Mouse (Mus musculus): Measurements from ENCODE around the gene Iqcn. TPM values are rescaled to one million over a fixed set of nuclear protein-coding genes. Genes with fewer than 3 reads are reported as not detected.

Iqcn gene
- total and polyA plus RNA-seq, 3 experiments, result 0.06 TPM; not detected in 2

GRCm38 (mm10) chr8:70729808-70730475, 26.7 kb downstream of the Iqcn start:
- WGBS, result 5% methylated on average over 34 of the region's 34 CpGs
- TF ChIP-seq EP300 (IDR thresholded peaks at IDR 0.05; ENCODE audit: insufficient read depth, low read depth, low read length), result no peak
- peak; percentile 55 for TF ChIP-seq CTCF (IDR thresholded peaks at IDR 0.05)
- TF ChIP-seq POLR2A (IDR thresholded peaks at IDR 0.05; ENCODE audit: insufficient read depth, low read depth, low read length), result no peak
- intact Hi-C loops (cut with DNase I), result no loop called here
- Histone ChIP-seq H3K4me1 (ENCODE audit: control insufficient read depth, insufficient read depth, low read length) (no peaks in the 10 kb centered on the region), H3K27me3 (ENCODE audit: control insufficient read depth, insufficient read depth, low read length) (no peaks in the 10 kb centered on the region), H3K27ac (no peak overlapping the region), H3K36me3 (ENCODE audit: control insufficient read depth, insufficient read depth, low read length) (no peaks in the 10 kb centered on the region), H3K79me2 (replicated peaks; ENCODE audit: control insufficient read depth, insufficient read depth, low read length) (no peaks in the 10 kb centered on the region), H3K9ac (ENCODE audit: low read depth, low read length) (no peak overlapping the region), H3K4me3 (peak overlapping the region; percentile 8; the same call in 1 of the 2 replicates)
- DNase-seq, result peak; percentile 25 to 33

DNA sequence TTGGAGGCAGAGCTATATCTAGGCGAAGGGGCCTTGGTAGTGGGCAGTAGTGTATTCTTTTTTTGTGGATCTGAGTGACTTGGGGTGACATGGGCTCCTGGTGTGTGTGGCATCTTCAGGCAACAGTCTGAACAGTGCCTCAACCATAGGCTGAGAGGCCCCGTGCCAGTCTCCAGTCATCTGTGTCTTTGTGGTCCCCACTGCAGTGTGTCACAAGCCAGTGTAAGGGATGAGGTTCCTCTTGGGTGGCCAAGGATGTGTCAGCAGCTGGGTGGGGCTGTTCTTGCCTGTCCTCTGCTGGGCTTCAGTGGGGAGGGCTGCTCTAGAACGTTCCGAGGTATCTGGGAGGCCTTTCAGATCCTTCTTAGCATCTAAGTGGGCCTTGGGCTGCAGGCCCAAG, 27.7 kb downstream of the Iqcn start:
- H3K79me2 ChIP-seq (replicated peaks; ENCODE audit: control insufficient read depth, insufficient read depth, low read length), result no peaks in the 10 kb centered on the region
- H3K4me1 ChIP-seq (ENCODE audit: control insufficient read depth, insufficient read depth, low read length), result no peaks in the 10 kb centered on the region
- WGBS, result 83% methylated on average over 4 of the region's 4 CpGs
- intact Hi-C loops (cut with DNase I), result no loop called here
- no peaks in the 10 kb centered on the region for H3K36me3 ChIP-seq (ENCODE audit: control insufficient read depth, insufficient read depth, low read length)
- no peak overlapping the region for H3K4me3 ChIP-seq
- no peak for TF ChIP-seq CTCF (IDR thresholded peaks at IDR 0.05)
- TF ChIP-seq POLR2A (IDR thresholded peaks at IDR 0.05; ENCODE audit: insufficient read depth, low read depth, low read length), result no peak
- TF ChIP-seq EP300 (IDR thresholded peaks at IDR 0.05; ENCODE audit: insufficient read depth, low read depth, low read length), result no peak
- H3K27me3 ChIP-seq (ENCODE audit: control insufficient read depth, insufficient read depth, low read length), result no peaks in the 10 kb centered on the region
- peak in 1 of 2 experiments; percentile 21 for DNase-seq
- H3K27ac ChIP-seq, result no peak overlapping the region
- H3K9ac ChIP-seq (ENCODE audit: low read depth, low read length), result no peak overlapping the region

DNA sequence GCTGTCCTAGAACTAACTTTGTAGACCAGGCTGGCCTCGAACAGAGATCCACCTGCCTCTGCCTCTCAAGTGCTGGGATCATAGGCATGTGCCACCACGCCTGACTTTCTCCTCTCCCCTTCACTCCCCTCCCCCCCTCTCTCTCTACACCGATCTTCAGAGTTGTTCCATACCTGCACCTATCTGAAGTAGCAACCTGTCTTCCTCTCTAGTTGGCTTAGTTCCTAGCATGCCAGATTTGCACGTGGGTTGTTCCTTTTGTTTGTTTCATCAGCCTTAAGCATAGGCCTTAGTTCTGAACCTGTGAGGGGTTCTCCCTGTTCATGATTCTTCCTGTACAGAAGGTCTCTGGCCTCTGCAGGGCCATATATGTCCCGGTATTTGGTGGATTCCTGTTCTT, 34.4 kb downstream of the Iqcn start:
- H3K4me1 ChIP-seq (ENCODE audit: control insufficient read depth, insufficient read depth, low read length), result peaks cover 9% of the 10 kb centered on the region
- 70% methylated on average over 5 of the region's 5 CpGs for WGBS
- no peak for DNase-seq
- no peaks in the 10 kb centered on the region for H3K36me3 ChIP-seq (ENCODE audit: control insufficient read depth, insufficient read depth, low read length)
- intact Hi-C loops (cut with DNase I), result no loop called here
- no peak for TF ChIP-seq EP300 (IDR thresholded peaks at IDR 0.05; ENCODE audit: insufficient read depth, low read depth, low read length)
- no peak for TF ChIP-seq CTCF (IDR thresholded peaks at IDR 0.05)
- TF ChIP-seq POLR2A (IDR thresholded peaks at IDR 0.05; ENCODE audit: insufficient read depth, low read depth, low read length), result no peak
- no peak overlapping the region for H3K27ac ChIP-seq
- no peaks in the 10 kb centered on the region for H3K79me2 ChIP-seq (replicated peaks; ENCODE audit: control insufficient read depth, insufficient read depth, low read length)
- no peak overlapping the region for H3K4me3 ChIP-seq
- H3K27me3 ChIP-seq (ENCODE audit: control insufficient read depth, insufficient read depth, low read length), result no peaks in the 10 kb centered on the region
- no peak overlapping the region for H3K9ac ChIP-seq (ENCODE audit: low read depth, low read length)

- Histone ChIP-seq H3K27ac (no peak overlapping the region), H3K36me3 (ENCODE audit: control insufficient read depth, insufficient read depth, low read length) (no peaks in the 10 kb centered on the region), H3K27me3 (ENCODE audit: control insufficient read depth, insufficient read depth, low read length) (no peaks in the 10 kb centered on the region), H3K79me2 (replicated peaks; ENCODE audit: control insufficient read depth, insufficient read depth, low read length) (no peaks in the 10 kb centered on the region), H3K4me3 (no peak overlapping the region), H3K9ac (ENCODE audit: low read depth, low read length) (no peak overlapping the region), H3K4me1 (ENCODE audit: control insufficient read depth, insufficient read depth, low read length) (peaks cover 9% of the 10 kb centered on the region)
- intact Hi-C loops (cut with DNase I), result no loop called here
- WGBS, result 51% methylated on average over 3 of the region's 3 CpGs
- no peak for DNase-seq
- TF ChIP-seq CTCF (IDR thresholded peaks at IDR 0.05) (no peak), EP300 (IDR thresholded peaks at IDR 0.05; ENCODE audit: insufficient read depth, low read depth, low read length) (no peak), POLR2A (IDR thresholded peaks at IDR 0.05; ENCODE audit: insufficient read depth, low read depth, low read length) (no peak)
Measured at GRCm38 (mm10) chr8:70738211-70738610, 35.0 kb downstream of the Iqcn start.

- Histone ChIP-seq H3K27me3 (ENCODE audit: control insufficient read depth, insufficient read depth, low read length) (no peaks in the 10 kb centered on the region), H3K9ac (ENCODE audit: low read depth, low read length) (no peak overlapping the region), H3K36me3 (ENCODE audit: control insufficient read depth, insufficient read depth, low read length) (no peaks in the 10 kb centered on the region), H3K4me3 (no peak overlapping the region), H3K27ac (peak overlapping the region; percentile 87), H3K79me2 (replicated peaks; ENCODE audit: control insufficient read depth, insufficient read depth, low read length) (no peaks in the 10 kb centered on the region), H3K4me1 (ENCODE audit: control insufficient read depth, insufficient read depth, low read length) (peaks cover 11% of the 10 kb centered on the region)
- WGBS, result 28% methylated on average over 5 of the region's 5 CpGs
- intact Hi-C loops (cut with DNase I), result no loop called here
- peak in 1 of 2 experiments; percentile 24 for DNase-seq
- no peak for TF ChIP-seq CTCF (IDR thresholded peaks at IDR 0.05)
- no peak for TF ChIP-seq EP300 (IDR thresholded peaks at IDR 0.05; ENCODE audit: insufficient read depth, low read depth, low read length)
- TF ChIP-seq POLR2A (IDR thresholded peaks at IDR 0.05; ENCODE audit: insufficient read depth, low read depth, low read length), result no peak
Measured at GRCm38 (mm10) chr8:70741661-70742060, 38.4 kb downstream of the Iqcn start.

GRCm38 (mm10) chr8:70742176-70742575, 38.9 kb downstream of the Iqcn start:
- Histone ChIP-seq H3K4me3 (no peak overlapping the region), H3K9ac (ENCODE audit: low read depth, low read length) (no peak overlapping the region), H3K27ac (peak overlapping the region; percentile 87), H3K36me3 (ENCODE audit: control insufficient read depth, insufficient read depth, low read length) (no peaks in the 10 kb centered on the region), H3K27me3 (ENCODE audit: control insufficient read depth, insufficient read depth, low read length) (no peaks in the 10 kb centered on the region), H3K79me2 (replicated peaks; ENCODE audit: control insufficient read depth, insufficient read depth, low read length) (no peaks in the 10 kb centered on the region), H3K4me1 (ENCODE audit: control insufficient read depth, insufficient read depth, low read length) (peaks cover 11% of the 10 kb centered on the region)
- intact Hi-C loops (cut with DNase I), result no loop called here
- WGBS, result 33% methylated on average over 11 of the region's 11 CpGs
- 0 out of 2 replicates have a peak, but pooled peaks have one; percentile 33 for TF ChIP-seq POLR2A (IDR thresholded peaks at IDR 0.05; ENCODE audit: insufficient read depth, low read depth, low read length)
- no peak for TF ChIP-seq CTCF (IDR thresholded peaks at IDR 0.05)
- DNase-seq, result peak; percentile 38 to 40
